Mouse (Mus musculus) CD4-positive naive resting alpha-beta T cell, adult 76 days (primary cell): ENCODE measurements around the gene Klk12. TPM values are rescaled to one million over a fixed set of nuclear protein-coding genes. Genes with fewer than 3 reads are reported as not detected.

Experiments
- total RNA-seq: library from RNA; stranded (reverse); gene quantifications from one replicate; pipeline ENCODE4 v1.2.4, GENCODE M21; 2023

Klk12 gene
- not detected for total RNA-seq

DNA sequence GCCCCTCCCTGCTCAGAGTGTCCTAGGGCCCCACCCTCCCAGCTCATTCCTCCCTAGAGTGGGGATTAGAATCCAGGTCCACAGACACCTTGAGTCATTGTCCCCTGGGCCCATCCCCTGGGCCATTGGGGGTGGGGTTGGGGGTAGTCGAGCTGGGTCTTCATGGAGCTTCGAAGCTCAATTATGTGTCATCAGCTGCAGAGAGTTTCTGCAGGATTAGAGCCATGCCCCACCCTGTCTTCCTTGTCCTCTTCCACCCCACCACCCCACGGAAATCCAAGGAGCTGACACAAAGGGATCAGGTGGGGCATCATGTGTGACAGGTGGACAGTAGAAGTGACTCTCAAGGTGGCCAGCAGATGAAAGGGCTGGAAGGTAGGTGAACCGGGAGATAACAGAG lies at the start of gene Klk12:
TSS of gene Klk12 (plus strand) at position 301 of the 400 bp plus-strand sequence.

DNA sequence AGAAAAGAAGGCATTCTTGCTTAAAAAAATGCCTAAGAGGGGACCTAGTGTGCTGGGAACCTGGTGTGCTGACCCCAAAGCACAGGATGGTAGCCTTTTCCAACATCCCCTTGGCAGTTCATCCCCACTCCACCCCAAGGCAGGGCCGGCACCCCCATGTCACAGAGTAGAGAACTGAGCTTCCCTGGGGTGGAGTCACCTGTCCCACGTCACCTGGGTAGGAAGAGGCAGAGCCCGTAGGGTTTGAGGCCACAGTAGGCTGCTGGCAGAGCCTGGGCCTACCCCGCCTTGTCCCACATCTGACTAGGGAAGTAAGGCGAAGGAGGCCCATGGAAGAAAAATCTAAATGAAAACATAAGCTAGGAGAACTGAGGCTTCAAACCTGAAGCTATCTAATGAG lies 5.7 kb downstream of the Klk12 start, which contains the start of gene Klk11:
TSS of gene Klk11 (plus strand) at position 241 of the 400 bp plus-strand sequence.

DNA sequence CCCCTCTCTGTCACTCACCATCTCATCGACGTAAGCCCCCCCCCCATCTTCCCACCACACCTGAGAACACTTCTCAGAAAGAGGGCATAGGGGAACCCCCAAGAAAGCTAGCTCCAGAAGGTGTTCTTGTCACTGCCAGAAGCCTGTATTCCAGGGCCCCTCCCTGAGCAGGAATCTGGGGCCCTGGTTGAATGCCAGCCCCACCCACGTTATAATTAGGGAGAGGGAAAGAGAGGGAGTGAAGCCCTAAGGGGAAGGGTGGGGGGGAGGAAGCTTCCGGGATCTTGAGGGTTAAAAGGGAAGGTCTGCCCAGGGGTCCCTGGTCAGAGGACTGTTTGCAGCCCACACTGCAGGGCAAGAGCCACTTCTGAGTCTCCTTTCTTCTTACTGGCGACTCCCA lies 12.0 kb downstream of the Klk12 start, which contains the start of gene Klk10:
TSS of gene Klk10 (plus strand) at position 290 of the 400 bp plus-strand sequence.

DNA sequence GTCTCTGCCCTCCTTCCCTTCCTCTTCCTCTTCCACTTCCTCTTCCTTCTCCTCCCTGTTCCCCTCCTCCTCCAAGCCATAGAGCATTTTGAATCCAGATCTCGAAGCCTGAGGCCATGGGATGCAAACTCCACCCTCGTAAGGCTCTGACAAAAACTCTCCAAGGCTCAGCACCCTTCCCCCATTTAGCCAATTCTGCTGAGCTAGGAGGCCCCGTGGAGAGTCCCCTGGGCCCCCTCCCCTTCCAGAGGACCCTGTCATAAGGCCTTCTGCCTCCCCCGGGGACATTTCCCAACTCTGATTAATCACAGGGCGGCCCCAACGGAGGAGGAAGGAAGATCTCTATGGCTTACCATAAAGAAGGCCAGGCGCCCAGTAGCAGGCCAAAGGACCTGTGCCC lies 22.9 kb downstream of the Klk12 start, which contains the start of gene Klk9:
TSS of gene Klk9 (plus strand) at position 301 of the 400 bp plus-strand sequence.

DNA sequence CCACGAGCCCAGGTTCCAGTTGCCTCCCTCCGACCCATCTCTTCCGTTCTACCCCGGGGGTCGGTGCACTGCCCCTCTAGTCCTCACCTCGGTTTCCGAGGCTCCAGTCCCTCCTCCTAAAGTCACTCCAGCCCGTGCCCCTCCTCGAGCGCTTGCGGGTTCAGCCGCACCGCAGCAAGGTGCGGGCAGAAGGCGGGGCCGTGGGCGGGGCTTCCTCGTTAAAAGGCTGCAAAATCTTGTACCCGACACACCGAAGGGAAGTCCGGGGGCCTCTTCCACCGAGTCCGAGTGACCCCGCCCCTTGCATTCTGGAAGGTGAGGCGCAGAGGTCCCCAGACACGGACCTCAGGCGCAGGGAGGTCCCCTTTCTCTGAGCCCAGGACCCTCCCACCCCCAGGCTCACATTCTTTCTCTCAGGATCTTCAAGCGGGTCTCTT lies 28.7 kb downstream of the Klk12 start, which contains the start of gene Klk8:
TSS of gene Klk8 (plus strand) at position 245 of the 437 bp plus-strand sequence.

DNA sequence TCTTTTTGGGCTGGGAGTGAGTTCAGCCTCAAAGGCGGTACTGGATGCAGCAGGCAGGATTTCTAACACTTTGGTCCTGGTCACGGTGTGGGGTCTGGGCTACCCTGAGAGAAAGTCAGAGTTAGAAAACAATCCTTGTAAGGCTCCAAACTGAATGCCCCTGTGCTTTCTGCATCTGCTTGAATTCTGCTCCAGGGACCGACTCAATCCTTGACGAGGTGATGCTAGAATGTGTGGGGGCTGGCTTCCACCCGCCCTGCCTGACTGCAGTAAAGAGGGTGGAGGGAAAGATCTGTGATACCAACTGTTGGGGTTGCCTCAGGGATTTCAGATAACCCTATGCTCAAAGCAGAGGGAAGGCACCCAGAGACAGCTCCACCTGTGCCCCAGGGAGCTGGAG lies 42.3 kb downstream of the Klk12 start, which contains the start of gene Klk7:
TSS of gene Klk7 (plus strand) at position 301 of the 400 bp plus-strand sequence.

Other genes with a start within 250 kb of the Klk12 start
- gene Cd33, start 224.5 kb upstream of the Klk12 start, total RNA-seq: 1.7 TPM
- gene Zfp658, start 206.6 kb upstream of the Klk12 start, total RNA-seq: 4.1 TPM
- 12.8 TPM for gene Zfp719, start 189.3 kb upstream of the Klk12 start, total RNA-seq
- not detected for gene Zfp819, start 161.7 kb upstream of the Klk12 start, total RNA-seq
- gene Ceacam18, start 134.2 kb upstream of the Klk12 start, total RNA-seq: not detected
- 4.0 TPM for gene Siglece, start 108.7 kb upstream of the Klk12 start, total RNA-seq
- 6.6 TPM for gene Ctu1, start 96.9 kb upstream of the Klk12 start, total RNA-seq
- not detected for gene Klk14, start 78.5 kb upstream of the Klk12 start, total RNA-seq
- gene Klk13, start 56.3 kb upstream of the Klk12 start, total RNA-seq: not detected
- gene Klk11, start 5.7 kb downstream of the Klk12 start, total RNA-seq: not detected
- not detected for gene Klk10, start 12.1 kb downstream of the Klk12 start, total RNA-seq
- not detected for gene Klk9, start 23.0 kb downstream of the Klk12 start, total RNA-seq
- 92.4 TPM for gene Klk8, start 28.7 kb downstream of the Klk12 start, total RNA-seq
- gene Klk7, start 42.4 kb downstream of the Klk12 start, total RNA-seq: not detected
- not detected for gene Klk6, start 55.6 kb downstream of the Klk12 start, total RNA-seq
- not detected for gene Klk5, start 73.1 kb downstream of the Klk12 start, total RNA-seq
- not detected for gene Klk4, start 112.3 kb downstream of the Klk12 start, total RNA-seq
- not detected for gene Klk15, start 164.8 kb downstream of the Klk12 start, total RNA-seq
- not detected for gene Klk1b8, start 181.8 kb downstream of the Klk12 start, total RNA-seq
- not detected for gene Klk1b1, start 197.9 kb downstream of the Klk12 start, total RNA-seq
- gene Klk1b9, start 207.2 kb downstream of the Klk12 start, total RNA-seq: not detected
- not detected for gene Klk1b11, start 227.0 kb downstream of the Klk12 start, total RNA-seq
- gene Klk1b26, start 243.3 kb downstream of the Klk12 start, total RNA-seq: not detected